Mouse (Mus musculus): ENCODE data around the gene Foxo1. TPM values are rescaled to one million over a fixed set of nuclear protein-coding genes. Genes with fewer than 3 reads are reported as not detected.

The Foxo1 gene
- total RNA-seq, 2 experiments from 2014 or later, result 22.5 to 24.5 TPM

DNA sequence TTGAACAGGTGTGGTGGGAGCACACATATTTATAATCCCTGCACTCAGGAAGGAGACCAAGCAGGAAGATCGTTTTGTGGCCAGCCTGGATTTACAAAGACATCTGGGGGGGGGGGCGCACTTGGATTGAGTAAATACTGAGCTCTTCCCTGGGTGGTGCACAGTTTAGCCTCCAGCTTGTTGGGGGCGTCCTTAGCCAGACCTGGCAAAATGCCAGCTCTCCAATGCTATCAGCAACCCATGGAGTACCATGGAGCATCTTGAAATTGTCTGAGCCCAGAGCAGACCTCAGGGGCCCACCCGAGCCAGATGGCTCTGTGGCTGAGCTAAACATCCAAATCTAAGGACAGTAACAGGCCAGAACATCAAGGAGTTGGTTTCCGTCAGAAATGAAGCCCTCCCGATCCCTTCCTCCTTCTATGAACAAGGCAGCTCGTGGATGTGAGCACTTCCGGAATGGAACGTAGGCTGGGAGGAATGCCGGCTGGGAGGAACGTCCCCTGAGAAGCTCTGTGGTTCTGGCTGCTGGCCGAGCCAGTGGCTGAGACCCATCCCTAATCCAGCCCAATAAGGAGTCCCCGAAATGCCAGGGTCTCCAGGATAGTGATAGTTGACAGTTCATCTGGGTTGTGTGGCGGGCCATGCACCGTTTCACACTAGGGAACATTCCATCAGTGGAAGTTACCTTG is 89.3 kb downstream of the Foxo1 start:
- no peak for DNase-seq (ENCODE audit: low spot score in 2 of 2)

- no peak for DNase-seq (ENCODE audit: low spot score in 2 of 2)
Observed at GRCm38 (mm10) chr3:52364576-52364975, 96.4 kb downstream of the Foxo1 start.

DNA sequence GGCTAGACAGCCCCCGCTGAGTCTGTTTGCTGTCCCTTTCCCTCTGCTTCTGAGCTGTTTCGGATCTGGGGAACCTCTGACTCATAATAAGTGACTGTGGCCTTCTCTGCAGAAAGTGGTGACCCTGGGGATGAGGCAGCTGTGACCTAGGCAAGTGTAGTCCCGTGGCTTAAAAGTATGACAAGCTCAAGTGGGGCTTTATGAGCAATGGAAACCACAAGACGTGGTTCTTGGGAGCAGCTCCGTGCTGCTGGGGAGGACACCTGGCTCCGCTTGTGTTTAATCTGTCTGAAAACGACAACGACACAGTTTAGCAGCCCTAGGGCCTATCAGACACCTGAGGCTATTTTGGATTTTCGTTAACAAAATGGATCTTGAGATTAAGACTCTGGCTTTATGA is 101.1 kb downstream of the Foxo1 start:
- no peak for DNase-seq (ENCODE audit: low spot score in 2 of 2)

- DNase-seq (ENCODE audit: low spot score in 2 of 2), result no peak
Observed at GRCm38 (mm10) chr3:52369881-52370428, 101.8 kb downstream of the Foxo1 start.

DNA sequence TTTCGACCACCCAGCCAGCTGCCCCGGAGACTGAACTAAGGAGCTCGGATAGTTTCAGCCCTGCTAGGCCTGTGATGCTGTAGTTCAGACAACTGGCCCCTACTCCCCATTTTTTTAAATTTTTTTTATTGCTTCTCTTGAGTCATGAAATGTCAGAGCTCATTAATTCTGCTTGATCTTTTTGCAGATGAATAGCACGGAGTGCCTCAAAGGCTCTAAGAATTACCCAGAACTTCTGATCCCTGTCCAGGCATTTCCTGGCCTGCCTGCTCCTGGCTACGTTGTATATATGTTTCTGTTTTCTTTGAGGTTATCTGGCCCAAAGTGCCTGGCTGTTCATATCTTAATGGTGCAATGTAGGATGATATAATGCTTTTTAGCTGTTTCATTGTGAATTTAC is 108.8 kb downstream of the Foxo1 start:
- no peak for DNase-seq (ENCODE audit: low spot score in 2 of 2)

DNA sequence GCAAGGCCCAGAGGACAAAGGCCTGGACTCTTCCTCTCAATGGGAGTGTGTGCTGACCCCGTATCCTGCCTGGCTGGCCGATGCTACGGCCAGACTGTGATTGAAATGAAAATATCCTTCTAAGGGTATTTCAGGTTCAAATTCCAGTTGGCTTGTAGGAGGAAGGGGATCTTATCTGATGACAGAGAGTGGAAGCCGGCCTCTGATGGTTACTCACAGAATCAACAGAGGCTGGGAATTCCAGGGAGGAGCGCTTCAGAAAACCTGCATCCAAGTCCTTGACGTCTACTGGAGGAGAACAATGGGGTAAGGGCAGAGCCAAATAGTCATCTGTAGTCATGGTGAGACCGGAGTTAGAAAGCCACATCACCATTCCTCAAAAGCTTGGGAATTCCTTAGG is 115.2 kb downstream of the Foxo1 start:
- no peak for DNase-seq (ENCODE audit: low spot score in 2 of 2)

DNA sequence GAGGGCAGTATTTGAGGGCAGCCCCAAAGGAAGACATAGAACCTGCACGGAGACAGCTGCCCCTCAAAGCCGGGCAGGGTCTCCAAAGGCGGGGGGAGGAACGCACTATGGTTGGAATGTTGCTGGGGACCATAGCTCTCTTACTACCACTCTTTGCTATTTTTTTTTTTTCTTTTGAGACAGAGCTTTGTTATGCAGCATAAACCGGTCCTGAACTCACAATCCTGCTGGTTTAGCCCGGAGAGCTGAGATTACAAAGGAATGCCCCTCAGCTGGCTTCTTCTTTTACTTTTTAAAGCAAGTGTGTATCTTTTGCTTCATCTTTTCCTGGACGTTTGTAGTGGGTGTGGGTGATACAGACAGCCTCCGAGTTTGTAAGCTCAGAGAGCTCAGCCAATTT is 118.2 kb downstream of the Foxo1 start:
- DNase-seq (ENCODE audit: low spot score in 2 of 2), result no peak

DNA sequence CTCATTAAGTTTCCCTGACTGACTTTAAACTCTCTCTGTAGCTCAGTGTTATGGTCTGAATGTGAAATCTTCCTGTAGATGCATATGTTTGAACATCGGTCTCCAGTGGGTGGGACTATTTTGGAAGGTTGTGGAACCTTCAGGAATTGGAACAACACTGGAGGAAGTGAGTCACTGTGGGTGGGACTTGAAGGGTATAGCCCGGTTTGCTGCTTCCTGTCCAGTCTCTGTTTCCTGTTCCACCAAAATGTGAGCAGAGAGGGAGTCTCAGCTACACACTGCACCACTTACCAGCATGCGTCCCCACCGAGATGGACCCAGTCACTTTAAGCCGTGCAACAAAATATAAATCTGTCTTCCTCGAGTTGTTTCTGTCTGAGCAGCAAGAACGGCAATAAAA is 122.2 kb downstream of the Foxo1 start:
- no peak for DNase-seq (ENCODE audit: low spot score in 2 of 2)

DNA sequence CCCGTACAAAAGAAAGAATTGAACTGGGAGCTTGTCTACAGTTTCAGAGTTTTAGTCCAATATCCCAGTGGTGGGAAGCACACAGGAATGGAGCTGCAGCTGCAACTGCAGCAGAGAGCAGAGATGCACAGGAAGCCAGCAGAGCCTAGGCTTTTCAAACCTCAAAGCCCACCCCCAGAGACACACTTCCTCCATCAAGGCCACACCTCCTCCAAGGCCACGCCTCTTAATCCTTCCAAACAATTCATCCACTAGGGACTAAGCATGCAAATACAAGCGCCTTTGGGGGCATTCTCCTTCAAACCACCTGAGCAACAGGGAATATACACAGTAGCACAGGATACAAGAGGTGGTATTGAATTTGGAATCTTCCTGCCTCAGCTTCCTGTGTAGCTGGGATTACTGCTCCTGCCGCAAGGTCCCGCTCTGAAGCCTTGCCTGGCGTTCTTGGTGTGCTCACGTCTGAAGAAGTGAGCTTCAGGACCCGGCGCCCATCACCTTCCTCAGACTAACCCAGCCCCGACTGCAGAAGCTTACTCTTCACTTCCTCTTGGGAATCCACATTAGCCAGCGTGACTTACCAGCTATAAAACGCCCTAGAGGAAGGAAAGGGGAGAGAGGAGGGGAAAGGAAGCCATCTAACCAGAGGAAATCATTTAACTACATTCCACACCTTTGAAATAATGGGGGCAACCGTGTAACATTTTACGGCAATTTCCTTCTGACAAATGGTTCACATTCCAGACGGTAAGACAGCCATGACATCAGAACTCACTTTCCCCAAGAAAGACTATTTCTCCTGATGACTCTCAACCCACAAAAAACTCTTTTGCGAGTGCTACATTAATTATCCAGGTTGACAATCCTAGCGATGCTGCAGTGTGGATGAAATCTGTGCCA is 122.9 kb downstream of the Foxo1 start:
- no peak for DNase-seq (ENCODE audit: low spot score in 2 of 2)

DNA sequence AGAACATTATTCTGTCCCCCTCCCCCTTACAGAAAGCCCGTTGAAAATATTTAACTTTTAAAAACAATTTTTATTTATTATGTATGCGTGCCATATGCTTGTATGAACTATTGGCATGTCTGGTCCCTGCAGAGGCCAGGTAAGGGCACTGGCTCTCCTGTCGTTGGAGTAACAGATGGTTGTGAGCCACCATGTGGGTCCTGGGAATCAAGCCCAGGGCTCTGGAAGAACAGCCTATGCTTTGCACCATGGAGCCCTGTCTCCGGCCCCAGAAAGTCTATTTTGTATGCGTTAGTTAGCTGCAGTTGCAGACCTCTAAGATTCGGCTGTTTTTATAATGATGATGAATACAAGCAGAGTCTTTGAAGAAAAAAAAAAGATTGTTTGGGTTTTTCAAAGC is 123.8 kb downstream of the Foxo1 start:
- peak in 1 of 2 experiments; percentile 3 for DNase-seq (ENCODE audit: low spot score in 2 of 2)

DNA sequence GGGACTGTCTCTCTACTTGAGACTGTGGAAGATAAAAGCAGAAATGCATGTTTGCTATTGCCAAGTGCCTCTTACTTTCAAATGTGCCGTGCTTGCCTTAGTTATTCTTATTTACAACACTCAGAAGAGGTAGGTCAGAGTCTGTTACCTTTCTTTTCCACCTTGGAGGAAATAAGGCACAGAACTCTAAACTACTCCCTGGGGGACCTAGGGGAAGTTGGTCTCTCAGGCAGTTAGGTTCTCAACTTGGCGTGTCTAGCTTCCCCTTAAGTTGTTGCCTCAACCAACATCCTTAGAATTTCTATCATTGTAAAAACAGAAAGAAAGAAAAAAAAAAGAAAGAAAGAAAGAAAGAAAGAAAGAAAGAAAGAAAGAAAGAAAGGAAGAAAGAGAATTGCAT is 124.4 kb downstream of the Foxo1 start:
- DNase-seq (ENCODE audit: low spot score in 2 of 2), result no peak

GRCm38 (mm10) chr3:52393171-52393570 is 125.0 kb downstream of the Foxo1 start:
- DNase-seq (ENCODE audit: low spot score in 2 of 2), result no peak

DNA sequence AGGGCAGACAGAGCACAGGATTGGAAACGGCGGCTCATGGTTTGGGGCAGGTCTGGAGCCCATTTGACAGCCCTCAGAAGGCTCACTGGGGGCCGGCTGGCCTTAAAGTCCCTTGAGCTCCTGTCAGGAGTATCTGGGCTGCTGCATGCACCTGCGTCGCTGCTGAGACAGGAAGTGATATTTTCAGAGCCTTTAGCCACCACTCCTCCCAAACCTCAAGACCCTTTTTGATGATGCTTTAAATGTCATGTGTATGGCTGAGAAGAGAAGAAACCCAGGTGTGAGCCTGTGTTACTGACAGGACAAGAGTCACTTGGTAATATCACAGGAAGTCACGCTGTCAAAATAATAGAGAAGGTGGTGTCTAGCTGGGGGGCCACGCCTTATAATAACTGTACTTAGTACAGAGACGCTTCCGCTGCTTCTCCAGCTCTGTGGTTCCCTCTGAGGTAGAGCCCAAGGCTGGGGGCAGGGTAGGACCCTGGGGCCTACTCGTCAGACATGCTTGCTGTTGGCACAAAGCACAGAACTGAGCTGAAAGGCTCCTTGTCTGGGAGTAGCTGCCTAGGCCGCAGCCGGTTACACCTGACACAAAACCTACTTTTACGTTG is 128.1 kb downstream of the Foxo1 start:
- no peak for DNase-seq (ENCODE audit: low spot score in 2 of 2)

DNA sequence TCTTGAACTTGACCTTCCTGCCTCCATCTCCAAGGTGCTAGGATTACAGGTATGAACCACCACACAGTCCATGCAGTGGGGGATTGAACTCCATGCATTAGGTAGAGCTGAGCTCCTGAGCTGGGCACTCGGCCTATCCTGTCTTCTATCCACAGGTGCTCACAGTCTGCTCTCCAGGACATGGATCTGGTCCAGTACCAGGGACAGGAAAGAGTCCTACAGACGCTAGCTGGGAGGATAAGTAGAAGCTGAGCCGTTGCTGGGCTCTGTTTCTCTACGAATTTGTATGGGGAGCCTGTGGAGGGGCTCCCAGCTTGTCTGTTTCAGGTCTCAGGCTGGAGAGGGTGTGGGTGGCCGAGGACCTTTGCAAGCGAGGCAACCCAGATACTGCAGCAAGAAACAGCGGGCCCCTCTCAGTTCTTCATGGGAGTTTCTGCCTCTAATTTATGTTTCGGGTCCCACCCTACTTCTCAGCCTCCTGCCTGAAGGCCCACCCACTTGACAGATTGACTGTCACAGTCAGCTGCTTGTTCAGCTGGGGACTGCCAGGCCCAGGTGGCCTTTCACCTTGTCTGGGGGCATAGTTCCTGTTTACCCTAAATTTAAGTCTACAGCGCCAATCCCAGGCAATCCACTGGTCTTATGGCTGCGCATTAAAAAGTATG is 128.9 kb downstream of the Foxo1 start:
- DNase-seq (ENCODE audit: low spot score in 2 of 2), result no peak

GRCm38 (mm10) chr3:52397961-52398360 is 129.8 kb downstream of the Foxo1 start:
- DNase-seq (ENCODE audit: low spot score in 2 of 2), result no peak

- no peak for DNase-seq (ENCODE audit: low spot score in 2 of 2)
Observed at GRCm38 (mm10) chr3:52400284-52401161, 132.4 kb downstream of the Foxo1 start.

- peak; percentile 1 to 37 for DNase-seq (ENCODE audit: low spot score in 2 of 2)
Observed at GRCm38 (mm10) chr3:52401162-52401928, 133.2 kb downstream of the Foxo1 start.
